Mouse (Mus musculus): ENCODE data around the gene Fbln2. TPM values are rescaled to one million over a fixed set of nuclear protein-coding genes. Genes with fewer than 3 reads are reported as not detected.

Gene Fbln2
- total and polyA plus RNA-seq, 3 experiments, result 0.81 TPM; not detected in 2

- H3K4me1 ChIP-seq (ENCODE audit: control insufficient read depth in 1 of 2, insufficient read depth in 2 of 2), result no peaks in the 10 kb centered on the region
- in situ Hi-C loops (cut with MboI; ENCODE audit: low pct_ligation_motif_present, low pct_unique_long_range_greater_than_20kb, low sequenced_read_pairs), result loop anchor here (10.0 kb wide), 2 partner anchors 116 to 216 kb away; no protein-coding TSS in a partner anchor
These were observed 76.7 kb downstream of the Fbln2 start for GRCm38 (mm10) chr6:91288961-91289360.

GRCm38 (mm10) chr6:91290937-91291336 is 78.7 kb downstream of the Fbln2 start:
- no peak for TF ChIP-seq USF2 (conservative IDR thresholded peaks at IDR 0.05; ENCODE audit: low read depth, low read length)
- no peak for TF ChIP-seq ZNF384 (IDR thresholded peaks at IDR 0.05; ENCODE audit: low read depth, low read length)
- no peak for TF ChIP-seq NRF1 (IDR thresholded peaks at IDR 0.05; ENCODE audit: low read depth, low read length)
- TF ChIP-seq TCF12 (IDR thresholded peaks at IDR 0.05; ENCODE audit: low read depth, low read length), result no peak
- no peak for TF ChIP-seq SIN3A (IDR thresholded peaks at IDR 0.05; ENCODE audit: low read length)
- no peak for TF ChIP-seq MAX (IDR thresholded peaks at IDR 0.05; ENCODE audit: low read length)
- TF ChIP-seq ELF1 (IDR thresholded peaks at IDR 0.05; ENCODE audit: low read depth, low read length), result no peak
- H3K9me3 ChIP-seq (replicated peaks; ENCODE audit: low read length), result no peaks in the 10 kb centered on the region
- no peak overlapping the region for H3K9ac ChIP-seq (ENCODE audit: insufficient read depth, low read depth)
- peaks cover 96% of the 10 kb centered on the region for H3K27me3 ChIP-seq (replicated peaks)
- H3K79me2 ChIP-seq (replicated peaks; ENCODE audit: control insufficient read depth, extremely low read depth, insufficient read depth, poor library complexity, severe bottlenecking), result no peaks in the 10 kb centered on the region
- no peak overlapping the region for H3K27ac ChIP-seq (ENCODE audit: insufficient read depth, low read depth)
- no peak overlapping the region for H3K4me3 ChIP-seq (replicated peaks in 1 of 3; ENCODE audit: low read depth in 2 of 3, low read length in 2 of 3, poor library complexity in 1 of 3)
- H3K4me1 ChIP-seq (ENCODE audit: control insufficient read depth in 1 of 2, insufficient read depth in 2 of 2), result no peaks in the 10 kb centered on the region
- H3K36me3 ChIP-seq (replicated peaks in 1 of 2; ENCODE audit: control insufficient read depth in 1 of 2, insufficient read depth in 1 of 2, low read length in 1 of 2), result no peaks in the 10 kb centered on the region
- in situ Hi-C loops (cut with MboI; ENCODE audit: low pct_ligation_motif_present, low pct_unique_long_range_greater_than_20kb, low sequenced_read_pairs) (no loop called here), dilution Hi-C loops (cut with MboI; ENCODE audit: extremely low pct_ligation_motif_present, extremely low pct_unique_long_range_greater_than_20kb, low sequenced_read_pairs) (no loop called here)
- no peak for DNase-seq (ENCODE audit: extremely low read depth)
- no peak overlapping the region for H3K4me2 ChIP-seq (ENCODE audit: insufficient read depth, low read depth, poor library complexity, severe bottlenecking)

More at GRCm38 (mm10) chr6:91288961-91289360, 76.7 kb downstream of the Fbln2 start:
- no peak overlapping the region for H3K27ac ChIP-seq (ENCODE audit: insufficient read depth, low read depth)
- H3K9ac ChIP-seq (ENCODE audit: insufficient read depth, low read depth), result no peak overlapping the region
- no peaks in the 10 kb centered on the region for H3K79me2 ChIP-seq (replicated peaks; ENCODE audit: control insufficient read depth, extremely low read depth, insufficient read depth, poor library complexity, severe bottlenecking)
- DNase-seq (ENCODE audit: extremely low read depth), result no peak
- no peak overlapping the region for H3K4me2 ChIP-seq (ENCODE audit: insufficient read depth, low read depth, poor library complexity, severe bottlenecking)
- H3K4me3 ChIP-seq (replicated peaks in 1 of 3; ENCODE audit: low read depth in 2 of 3, low read length in 2 of 3, poor library complexity in 1 of 3), result no peak overlapping the region
- H3K27me3 ChIP-seq (replicated peaks), result peaks cover 92% of the 10 kb centered on the region
- TF ChIP-seq POLR2AphosphoS2 (IDR thresholded peaks at IDR 0.05; ENCODE audit: low read depth, low read length), result no peak
- peaks cover 3% of the 10 kb centered on the region for H3K9me3 ChIP-seq (replicated peaks; ENCODE audit: low read length)
- no peaks in the 10 kb centered on the region for H3K36me3 ChIP-seq (replicated peaks in 1 of 2; ENCODE audit: control insufficient read depth in 1 of 2, insufficient read depth in 1 of 2, low read length in 1 of 2)
- dilution Hi-C loops (cut with MboI; ENCODE audit: extremely low pct_ligation_motif_present, extremely low pct_unique_long_range_greater_than_20kb, low sequenced_read_pairs), result no loop called here

GRCm38 (mm10) chr6:91295431-91295830 is 83.2 kb downstream of the Fbln2 start:
- Histone ChIP-seq H3K4me1 (ENCODE audit: control insufficient read depth in 1 of 2, insufficient read depth in 2 of 2) (no peaks in the 10 kb centered on the region), H3K27ac (ENCODE audit: insufficient read depth, low read depth) (no peak overlapping the region), H3K9me3 (replicated peaks; ENCODE audit: low read length) (no peaks in the 10 kb centered on the region), H3K79me2 (replicated peaks; ENCODE audit: control insufficient read depth, extremely low read depth, insufficient read depth, poor library complexity, severe bottlenecking) (no peaks in the 10 kb centered on the region), H3K9ac (ENCODE audit: insufficient read depth, low read depth) (no peak overlapping the region), H3K27me3 (replicated peaks) (peaks cover 97% of the 10 kb centered on the region), H3K4me3 (replicated peaks in 1 of 3; ENCODE audit: low read depth in 2 of 3, low read length in 2 of 3, poor library complexity in 1 of 3) (no peak overlapping the region), H3K4me2 (ENCODE audit: insufficient read depth, low read depth, poor library complexity, severe bottlenecking) (no peak overlapping the region), H3K36me3 (replicated peaks in 1 of 2; ENCODE audit: control insufficient read depth in 1 of 2, insufficient read depth in 1 of 2, low read length in 1 of 2) (no peaks in the 10 kb centered on the region)
- in situ Hi-C loops (cut with MboI; ENCODE audit: low pct_ligation_motif_present, low pct_unique_long_range_greater_than_20kb, low sequenced_read_pairs), result no loop called here
- dilution Hi-C loops (cut with MboI; ENCODE audit: extremely low pct_ligation_motif_present, extremely low pct_unique_long_range_greater_than_20kb, low sequenced_read_pairs), result no loop called here
- DNase-seq (ENCODE audit: extremely low read depth), result no peak
- no peak for TF ChIP-seq IRF4 (IDR thresholded peaks at IDR 0.05; ENCODE audit: low read depth, low read length)
- no peak for TF ChIP-seq RAD21 (IDR thresholded peaks at IDR 0.05; ENCODE audit: low read depth, low read length)
- TF ChIP-seq RCOR1 (conservative IDR thresholded peaks at IDR 0.05; ENCODE audit: low read depth, low read length), result no peak
- no peak for TF ChIP-seq ZKSCAN1 (IDR thresholded peaks at IDR 0.05; ENCODE audit: borderline replicate concordance, low read depth, low read length)
- no peak for TF ChIP-seq ELF1 (IDR thresholded peaks at IDR 0.05; ENCODE audit: low read depth, low read length)
- no peak for TF ChIP-seq SIN3A (IDR thresholded peaks at IDR 0.05; ENCODE audit: low read length)
- TF ChIP-seq CHD1 (IDR thresholded peaks at IDR 0.05; ENCODE audit: low read depth, low read length), result no peak
- no peak for TF ChIP-seq SMC3 (IDR thresholded peaks at IDR 0.05; ENCODE audit: low read depth, low read length)
- TF ChIP-seq ZNF384 (IDR thresholded peaks at IDR 0.05; ENCODE audit: low read depth, low read length), result no peak
- no peak for TF ChIP-seq ETS1 (conservative IDR thresholded peaks at IDR 0.05; ENCODE audit: low read depth, low read length)

Data from CH12.LX (cell line).